Mouse (Mus musculus) MN1 (cell line): ENCODE measurements around the gene Stk11.
"Not testable (repeated sequence)": the region's sequence is repeated elsewhere in the genome, so short reads cannot be mapped to it uniquely, and the experiment has no call there.

Source experiments
- DNase-seq: peaks from one replicate; pipeline ENCODE4 v3.0.0-alpha.2; 2016; ENCODE audit warnings: low spot score

Stk11 gene

GRCm38 (mm10) chr10:80157141-80157929, 41.7 kb downstream of the Stk11 start:
- no peak for DNase-seq

GRCm38 (mm10) chr10:80158307-80158986, 42.8 kb downstream of the Stk11 start:
- peak; percentile 67 for DNase-seq

- peak; percentile 49 for DNase-seq
Measured at GRCm38 (mm10) chr10:80159021-80159560, 43.5 kb downstream of the Stk11 start.

GRCm38 (mm10) chr10:80159561-80160454, 44.2 kb downstream of the Stk11 start:
- DNase-seq, result peak; percentile 100

- peak; percentile 96 for DNase-seq
Measured at GRCm38 (mm10) chr10:80160455-80161371, 45.1 kb downstream of the Stk11 start.

GRCm38 (mm10) chr10:80161522-80162242, 46.1 kb downstream of the Stk11 start:
- peak; percentile 68 for DNase-seq

GRCm38 (mm10) chr10:80162243-80162608, 46.6 kb downstream of the Stk11 start:
- DNase-seq, result no peak

- peak; percentile 15 for DNase-seq
Measured at GRCm38 (mm10) chr10:80162716-80163299, 47.2 kb downstream of the Stk11 start.

GRCm38 (mm10) chr10:80163721-80164120, 48.1 kb downstream of the Stk11 start:
- peak; percentile 93 for DNase-seq

GRCm38 (mm10) chr10:80164161-80164997, 48.8 kb downstream of the Stk11 start:
- peak; percentile 74 for DNase-seq

- peak; percentile 99 for DNase-seq
Measured at GRCm38 (mm10) chr10:80164998-80165344, 49.4 kb downstream of the Stk11 start.

GRCm38 (mm10) chr10:80165392-80166128, 50.0 kb downstream of the Stk11 start, which contains the start of gene Cirbp:
Gene Cirbp, plus strand, starts transcription at chr10:80165985.
- DNase-seq, result peak; percentile 79

GRCm38 (mm10) chr10:80166136-80166535, 50.5 kb downstream of the Stk11 start:
- not testable (repeated sequence) for DNase-seq

GRCm38 (mm10) chr10:80167460-80168037, 51.9 kb downstream of the Stk11 start:
- peak; percentile 98 for DNase-seq

- peak; percentile 96 for DNase-seq
Measured at GRCm38 (mm10) chr10:80168038-80168661, 52.5 kb downstream of the Stk11 start.

- no peak for DNase-seq
Measured at GRCm38 (mm10) chr10:80169070-80169469, 53.5 kb downstream of the Stk11 start.

- DNase-seq, result no peak
Measured at GRCm38 (mm10) chr10:80169651-80170050, 54.0 kb downstream of the Stk11 start.
